Mouse (Mus musculus): ENCODE measurements around the gene Gsta3. TPM values are rescaled to one million over a fixed set of nuclear protein-coding genes. Genes with fewer than 3 reads are reported as not detected.

The Gsta3 gene
- polyA plus RNA-seq, 1 experiment from 2014 or later, result 24.6 TPM

DNA sequence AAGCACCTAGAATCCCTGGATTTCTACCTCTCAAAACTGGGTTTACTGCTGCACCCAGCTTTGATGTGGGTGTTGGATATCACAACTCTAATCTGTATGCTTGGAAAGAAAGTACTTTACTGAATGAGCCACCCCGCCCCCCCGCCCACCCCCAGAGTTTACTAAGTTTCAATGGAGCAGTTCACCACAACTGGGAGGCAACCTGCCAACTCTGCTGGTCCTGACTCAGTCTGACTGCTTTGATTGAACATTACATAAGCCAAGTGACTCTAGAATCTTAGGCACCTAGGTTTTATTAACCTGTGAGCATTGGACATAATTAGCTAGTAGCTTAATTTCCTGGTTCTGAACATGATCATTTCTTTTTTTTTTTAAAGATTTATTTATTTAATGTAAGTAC is 73.9 kb downstream of the Gsta3 start:
- Histone ChIP-seq H3K4me2 (ENCODE audit: low read length) (no peak overlapping the region), H3K9me3 (replicated peaks; ENCODE audit: low read length) (no peaks in the 10 kb centered on the region), H3K27me3 (ENCODE audit: insufficient read depth, low read length) (no peaks in the 10 kb centered on the region), H3K4me1 (replicated peaks; ENCODE audit: insufficient read depth, low read length) (no peaks in the 10 kb centered on the region), H3K9ac (ENCODE audit: low read depth, low read length) (no peak overlapping the region), H3K4me3 (replicated peaks; ENCODE audit: low read depth, low read length) (no peak overlapping the region), H3K27ac (no peak overlapping the region), H3K36me3 (ENCODE audit: insufficient read depth, low read length) (no peaks in the 10 kb centered on the region)
- ATAC-seq (replicated peaks; ENCODE audit: low FRiP score, low read depth), result no peak
- 89% methylated on average over 2 of the region's 2 CpGs for WGBS
- no peak for DNase-seq (ENCODE audit: low spot score)
- TF ChIP-seq CTCF (IDR thresholded peaks at IDR 0.05; ENCODE audit: low read depth), result no peak

Other genes with a start within 250 kb of the Gsta3 start
- 7.2 and 8.5 TPM in 2 replicates for gene Tram2, start 161.4 kb upstream of the Gsta3 start, polyA plus RNA-seq (2015; fragmentation: Nextera tagmentation; extraction: Ambion mirVana)
- gene Tmem14a, start 22.0 kb upstream of the Gsta3 start, polyA plus RNA-seq (2015; fragmentation: Nextera tagmentation; extraction: Ambion mirVana), result 13.8 and 14.1 TPM in 2 replicates
- not detected in 2 replicates for gene Khdc1a, start 109.1 kb downstream of the Gsta3 start, polyA plus RNA-seq (2015; fragmentation: Nextera tagmentation; extraction: Ambion mirVana)
- not detected in 2 replicates for gene Khdc1c, start 127.7 kb downstream of the Gsta3 start, polyA plus RNA-seq (2015; fragmentation: Nextera tagmentation; extraction: Ambion mirVana)
- 0.07 TPM in 1 of 2 replicates, not detected in the other for gene Khdc1b, start 143.0 kb downstream of the Gsta3 start, polyA plus RNA-seq (2015; fragmentation: Nextera tagmentation; extraction: Ambion mirVana)